Mouse (Mus musculus): ENCODE results near the gene Trabd2b. TPM values are rescaled to one million over a fixed set of nuclear protein-coding genes. Genes with fewer than 3 reads are reported as not detected.

Gene Trabd2b
- polyA plus RNA-seq, 1 experiment from 2014 or later = 0.37 TPM

DNA sequence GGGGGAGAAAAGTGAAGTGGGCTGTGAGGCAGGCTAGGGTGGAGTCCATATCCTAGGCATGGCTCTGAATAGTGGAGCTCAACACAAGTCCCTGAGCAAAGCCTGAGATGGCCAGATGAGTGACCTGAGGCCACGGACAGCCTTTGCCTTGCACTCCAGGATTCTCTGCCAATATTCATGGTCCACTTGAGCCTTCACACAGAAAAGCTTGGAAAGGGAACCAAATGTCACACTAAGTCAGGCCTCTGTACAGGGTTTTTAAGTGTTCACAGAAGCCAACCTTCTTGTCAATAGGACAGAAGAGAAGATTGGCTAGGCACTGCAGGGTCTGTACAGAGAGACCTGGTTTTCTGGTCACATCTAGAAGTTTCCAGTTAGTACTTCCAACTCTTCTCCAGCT, 134.7 kb downstream of the Trabd2b start:
- H3K36me3 ChIP-seq (ENCODE audit: control insufficient read depth, insufficient read depth, low read length) = no peaks in the 10 kb centered on the region
- no peaks in the 10 kb centered on the region for H3K27me3 ChIP-seq (replicated peaks; ENCODE audit: control insufficient read depth, insufficient read depth, low read length)
- no peak overlapping the region for H3K9ac ChIP-seq (ENCODE audit: low read length)
- ATAC-seq (no peak), DNase-seq (ENCODE audit: low spot score) (no peak)
- no peaks in the 10 kb centered on the region for H3K9me3 ChIP-seq (replicated peaks; ENCODE audit: control insufficient read depth, low read length)
- no peak overlapping the region for H3K4me2 ChIP-seq (ENCODE audit: low read length)
- H3K4me1 ChIP-seq (ENCODE audit: control insufficient read depth, insufficient read depth, low read length) = no peaks in the 10 kb centered on the region
- H3K27ac ChIP-seq (ENCODE audit: low read depth, low read length) = no peak overlapping the region
- WGBS = 68% methylated on average over 1 of the region's 1 CpGs
- no peak overlapping the region for H3K4me3 ChIP-seq (ENCODE audit: low read depth, low read length)

GRCm38 (mm10) chr4:114542136-114542535, 135.6 kb downstream of the Trabd2b start:
- no peaks in the 10 kb centered on the region for H3K36me3 ChIP-seq (ENCODE audit: control insufficient read depth, insufficient read depth, low read length)
- H3K27me3 ChIP-seq (replicated peaks; ENCODE audit: control insufficient read depth, insufficient read depth, low read length) = no peaks in the 10 kb centered on the region
- ATAC-seq (no peak), DNase-seq (ENCODE audit: low spot score) (no peak)
- no peaks in the 10 kb centered on the region for H3K4me1 ChIP-seq (ENCODE audit: control insufficient read depth, insufficient read depth, low read length)
- no peak overlapping the region for H3K27ac ChIP-seq (ENCODE audit: low read depth, low read length)
- H3K4me2 ChIP-seq (ENCODE audit: low read length) = no peak overlapping the region
- H3K9me3 ChIP-seq (replicated peaks; ENCODE audit: control insufficient read depth, low read length) = no peaks in the 10 kb centered on the region
- no peak overlapping the region for H3K4me3 ChIP-seq (ENCODE audit: low read depth, low read length)
- H3K9ac ChIP-seq (ENCODE audit: low read length) = no peak overlapping the region
- 55% methylated on average over 4 of the region's 4 CpGs for WGBS

DNA sequence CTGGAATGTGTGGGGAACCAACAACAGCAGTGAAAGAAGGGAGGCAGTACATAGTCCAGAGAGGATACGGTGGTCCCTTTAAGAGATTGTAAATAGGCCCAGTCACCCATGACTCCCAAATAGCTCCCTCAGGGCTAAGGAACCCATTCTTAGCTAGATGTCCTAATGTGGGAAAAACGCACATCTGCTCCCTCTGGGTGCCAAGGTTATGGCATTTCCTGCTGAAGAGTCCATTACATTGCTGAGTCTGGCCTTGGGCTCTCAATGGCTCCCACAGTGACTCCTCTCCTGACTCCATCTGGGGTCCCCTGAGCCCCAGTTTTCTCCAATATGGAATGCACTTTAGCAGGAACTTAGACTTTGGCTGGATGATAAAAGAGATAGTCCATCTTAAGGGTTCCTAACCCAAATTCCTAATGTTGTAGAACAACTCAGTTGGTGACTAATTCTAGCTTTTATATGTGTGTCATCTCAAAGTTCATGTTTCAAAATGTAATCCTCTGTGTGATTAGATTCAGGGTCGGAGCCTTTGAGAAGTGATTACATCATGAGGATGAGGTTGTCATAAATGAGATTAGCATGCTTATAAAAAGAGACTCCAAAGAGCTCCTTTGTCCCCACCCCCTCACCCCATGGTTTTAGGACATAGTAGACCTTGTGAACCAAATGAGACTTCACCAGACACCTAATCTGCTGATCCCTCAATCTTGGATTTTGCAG, 139.1 kb downstream of the Trabd2b start:
- Histone ChIP-seq H3K9me3 (replicated peaks; ENCODE audit: control insufficient read depth, low read length) (no peaks in the 10 kb centered on the region), H3K27ac (ENCODE audit: low read depth, low read length) (no peak overlapping the region), H3K36me3 (ENCODE audit: control insufficient read depth, insufficient read depth, low read length) (no peaks in the 10 kb centered on the region), H3K4me2 (ENCODE audit: low read length) (no peak overlapping the region), H3K4me1 (ENCODE audit: control insufficient read depth, insufficient read depth, low read length) (no peaks in the 10 kb centered on the region), H3K4me3 (ENCODE audit: low read depth, low read length) (no peak overlapping the region), H3K27me3 (replicated peaks; ENCODE audit: control insufficient read depth, insufficient read depth, low read length) (no peaks in the 10 kb centered on the region), H3K9ac (ENCODE audit: low read length) (no peak overlapping the region)
- DNase-seq (ENCODE audit: low spot score) = no peak
- ATAC-seq = no peak
- WGBS = 81% methylated on average over 3 of the region's 3 CpGs

- Histone ChIP-seq H3K4me1 (ENCODE audit: control insufficient read depth, insufficient read depth, low read length) (no peaks in the 10 kb centered on the region), H3K27ac (ENCODE audit: low read depth, low read length) (no peak overlapping the region), H3K4me2 (ENCODE audit: low read length) (no peak overlapping the region), H3K9ac (ENCODE audit: low read length) (no peak overlapping the region), H3K9me3 (replicated peaks; ENCODE audit: control insufficient read depth, low read length) (no peaks in the 10 kb centered on the region), H3K4me3 (ENCODE audit: low read depth, low read length) (no peak overlapping the region), H3K27me3 (replicated peaks; ENCODE audit: control insufficient read depth, insufficient read depth, low read length) (no peaks in the 10 kb centered on the region), H3K36me3 (ENCODE audit: control insufficient read depth, insufficient read depth, low read length) (no peaks in the 10 kb centered on the region)
- 92% methylated on average over 8 of the region's 8 CpGs for WGBS
- no peak for ATAC-seq
- DNase-seq (ENCODE audit: low spot score) = no peak
Measured at GRCm38 (mm10) chr4:114547658-114548448, 141.3 kb downstream of the Trabd2b start.

- Histone ChIP-seq H3K27me3 (replicated peaks; ENCODE audit: control insufficient read depth, insufficient read depth, low read length) (no peaks in the 10 kb centered on the region), H3K4me3 (ENCODE audit: low read depth, low read length) (no peak overlapping the region), H3K9ac (ENCODE audit: low read length) (no peak overlapping the region), H3K9me3 (replicated peaks; ENCODE audit: control insufficient read depth, low read length) (no peaks in the 10 kb centered on the region), H3K36me3 (ENCODE audit: control insufficient read depth, insufficient read depth, low read length) (no peaks in the 10 kb centered on the region), H3K27ac (ENCODE audit: low read depth, low read length) (no peak overlapping the region), H3K4me2 (ENCODE audit: low read length) (no peak overlapping the region), H3K4me1 (ENCODE audit: control insufficient read depth, insufficient read depth, low read length) (no peaks in the 10 kb centered on the region)
- DNase-seq (ENCODE audit: low spot score) (no peak), ATAC-seq (no peak)
- 91% methylated on average over 3 of the region's 3 CpGs for WGBS
Measured at GRCm38 (mm10) chr4:114549487-114549886, 143.0 kb downstream of the Trabd2b start.

GRCm38 (mm10) chr4:114550471-114551156, 144.1 kb downstream of the Trabd2b start:
- 53% methylated on average over 11 of the region's 11 CpGs for WGBS

GRCm38 (mm10) chr4:114556880-114557279, 150.4 kb downstream of the Trabd2b start:
- H3K9me3 ChIP-seq (replicated peaks; ENCODE audit: control insufficient read depth, low read length) = no peaks in the 10 kb centered on the region
- ATAC-seq (no peak), DNase-seq (ENCODE audit: low spot score) (no peak)
- H3K4me1 ChIP-seq (ENCODE audit: control insufficient read depth, insufficient read depth, low read length) = no peaks in the 10 kb centered on the region
- no peak overlapping the region for H3K27ac ChIP-seq (ENCODE audit: low read depth, low read length)
- 83% methylated on average over 5 of the region's 5 CpGs for WGBS
- no peak overlapping the region for H3K4me2 ChIP-seq (ENCODE audit: low read length)
- H3K4me3 ChIP-seq (ENCODE audit: low read depth, low read length) = no peak overlapping the region
- no peaks in the 10 kb centered on the region for H3K36me3 ChIP-seq (ENCODE audit: control insufficient read depth, insufficient read depth, low read length)
- H3K27me3 ChIP-seq (replicated peaks; ENCODE audit: control insufficient read depth, insufficient read depth, low read length) = no peaks in the 10 kb centered on the region
- H3K9ac ChIP-seq (ENCODE audit: low read length) = no peak overlapping the region

More at GRCm38 (mm10) chr4:114550471-114551156, 144.1 kb downstream of the Trabd2b start:
- Histone ChIP-seq H3K9me3 (replicated peaks; ENCODE audit: control insufficient read depth, low read length) (no peaks in the 10 kb centered on the region), H3K4me2 (ENCODE audit: low read length) (no peak overlapping the region), H3K9ac (ENCODE audit: low read length) (no peak overlapping the region), H3K36me3 (ENCODE audit: control insufficient read depth, insufficient read depth, low read length) (no peaks in the 10 kb centered on the region), H3K4me3 (ENCODE audit: low read depth, low read length) (no peak overlapping the region), H3K4me1 (ENCODE audit: control insufficient read depth, insufficient read depth, low read length) (no peaks in the 10 kb centered on the region), H3K27ac (ENCODE audit: low read depth, low read length) (no peak overlapping the region), H3K27me3 (replicated peaks; ENCODE audit: control insufficient read depth, insufficient read depth, low read length) (no peaks in the 10 kb centered on the region)
- peak; percentile 50; the same call in 1 of the 2 replicates for ATAC-seq
- peak; percentile 11 for DNase-seq (ENCODE audit: low spot score)

- Histone ChIP-seq H3K36me3 (ENCODE audit: control insufficient read depth, insufficient read depth, low read length) (no peaks in the 10 kb centered on the region), H3K4me3 (ENCODE audit: low read depth, low read length) (no peak overlapping the region), H3K4me1 (ENCODE audit: control insufficient read depth, insufficient read depth, low read length) (no peaks in the 10 kb centered on the region), H3K27ac (ENCODE audit: low read depth, low read length) (no peak overlapping the region), H3K4me2 (ENCODE audit: low read length) (no peak overlapping the region), H3K9ac (ENCODE audit: low read length) (no peak overlapping the region), H3K27me3 (replicated peaks; ENCODE audit: control insufficient read depth, insufficient read depth, low read length) (no peaks in the 10 kb centered on the region), H3K9me3 (replicated peaks; ENCODE audit: control insufficient read depth, low read length) (no peaks in the 10 kb centered on the region)
- no peak for ATAC-seq
- 45% methylated on average over 6 of the region's 6 CpGs for WGBS
- DNase-seq (ENCODE audit: low spot score) = no peak
Measured at GRCm38 (mm10) chr4:114557731-114558130, 151.2 kb downstream of the Trabd2b start.

Measured in forebrain, embryonic 14.5 days (tissue).